Mouse (Mus musculus) CH12.LX (cell line): Measurements from ENCODE around the gene Itpk1. TPM values are rescaled to one million over a fixed set of nuclear protein-coding genes. Genes with fewer than 3 reads are reported as not detected.

ENCODE experiments used
- DNase-seq: peaks from one replicate; pipeline ENCODE4 v3.0.0-alpha.2; 2013; ENCODE audit errors: extremely low read depth
- H3K27ac ChIP-seq: 2 replicates; pipeline ENCODE4 v1.5.1; 2012; ENCODE audit warnings: low read depth, mild to moderate bottlenecking, control low read depth, moderate library complexity; ENCODE audit not compliant: insufficient read depth
- H3K27me3 ChIP-seq: replicated peaks from 2 replicates; pipeline ENCODE3; 2012; ENCODE audit warnings: inconsistent platforms
- H3K36me3 ChIP-seq, 2 experiments: replicated peaks in 1 of 2; 2 replicates each; pipeline versions ENCODE3 to v1.6.1; 2012; ENCODE audit warnings: inconsistent platforms in 1 of 2, low read length in 1 of 2, mild to moderate bottlenecking in 1 of 2, mixed read lengths in 1 of 2, moderate library complexity in 1 of 2; ENCODE audit not compliant: control insufficient read depth in 1 of 2, insufficient read depth in 1 of 2
- H3K4me1 ChIP-seq, 2 experiments: 2 replicates each; pipeline ENCODE4 v1.6.1; 2012; ENCODE audit warnings: inconsistent platforms in 1 of 2, moderate library complexity in 1 of 2; ENCODE audit not compliant: insufficient read depth in 2 of 2, control insufficient read depth in 1 of 2
- H3K4me2 ChIP-seq: 2 replicates; pipeline ENCODE4 v1.6.1; 2012; ENCODE audit warnings: low read depth, mild to moderate bottlenecking, control low read depth; ENCODE audit not compliant: poor library complexity, insufficient read depth, severe bottlenecking
- H3K4me3 ChIP-seq, 3 experiments: fragments of 150-350 bp in 1 of 3; sonication (generic) in 1 of 3; replicated peaks in 1 of 3; 2 replicates each; pipeline versions ENCODE3 to v1.5.1; 2011 to 2012; ENCODE audit warnings: low read depth in 2 of 3, low read length in 2 of 3, mild to moderate bottlenecking in 2 of 3, moderate library complexity in 2 of 3, control low read depth in 1 of 3, improper control_type of control experiment in 1 of 3, inconsistent platforms in 1 of 3, mixed read lengths in 1 of 3; ENCODE audit not compliant: poor library complexity in 1 of 3
- H3K79me2 ChIP-seq: replicated peaks from 2 replicates; pipeline ENCODE4 v1.6.1; 2012; ENCODE audit warnings: mild to moderate bottlenecking, moderate library complexity; ENCODE audit not compliant: control insufficient read depth, poor library complexity, insufficient read depth, severe bottlenecking; ENCODE audit errors: extremely low read depth
- H3K9ac ChIP-seq: 2 replicates; pipeline ENCODE4 v1.6.1; 2012; ENCODE audit warnings: low read depth, mild to moderate bottlenecking, control low read depth, moderate library complexity; ENCODE audit not compliant: insufficient read depth
- H3K9me3 ChIP-seq: replicated peaks from 2 replicates; pipeline ENCODE3; 2012; ENCODE audit warnings: low read length, inconsistent platforms, mixed read lengths
- BHLHE40 ChIP-seq: IDR thresholded peaks from 2 replicates; pipeline ENCODE4 v1.6.1; 2011; ENCODE audit warnings: mild to moderate bottlenecking, low read depth, low read length, improper control_type of control experiment
- CHD2 ChIP-seq: IDR thresholded peaks from 2 replicates; pipeline ENCODE4 v1.6.1; 2011; ENCODE audit warnings: low read length, improper control_type of control experiment
- E2F4 ChIP-seq: IDR thresholded peaks from 2 replicates; pipeline ENCODE4 v1.6.1; 2011; ENCODE audit warnings: low read depth, low read length, improper control_type of control experiment; ENCODE audit not compliant: insufficient replicate concordance
- ELF1 ChIP-seq: IDR thresholded peaks from 2 replicates; pipeline ENCODE4 v1.6.1; 2014; ENCODE audit warnings: low read depth, mild to moderate bottlenecking, inconsistent platforms, low read length, improper control_type of control experiment
- ETS1 ChIP-seq: conservative IDR thresholded peaks from 2 replicates; pipeline ENCODE4 v1.6.1; 2012; ENCODE audit warnings: low read depth, mild to moderate bottlenecking, inconsistent platforms, low read length, improper control_type of control experiment, moderate library complexity
- JUN ChIP-seq: IDR thresholded peaks from 2 replicates; pipeline ENCODE4 v1.6.1; 2011; ENCODE audit warnings: low read depth, mild to moderate bottlenecking, low read length, improper control_type of control experiment, moderate library complexity; ENCODE audit not compliant: insufficient read depth
- MAX ChIP-seq: IDR thresholded peaks from 2 replicates; pipeline ENCODE4 v1.6.1; 2011; ENCODE audit warnings: low read length, improper control_type of control experiment
- MAZ ChIP-seq: IDR thresholded peaks from 2 replicates; pipeline ENCODE4 v1.6.1; 2012; ENCODE audit warnings: low read depth, mild to moderate bottlenecking, inconsistent platforms, low read length, improper control_type of control experiment, moderate library complexity
- MXI1 ChIP-seq: IDR thresholded peaks from 2 replicates; pipeline ENCODE4 v1.6.1; 2011; ENCODE audit warnings: mild to moderate bottlenecking, low read depth, low read length, improper control_type of control experiment
- PAX5 ChIP-seq: IDR thresholded peaks from 2 replicates; pipeline ENCODE4 v1.6.1; 2012; ENCODE audit warnings: low read length, inconsistent platforms, mixed read lengths
- RAD21 ChIP-seq: IDR thresholded peaks from 2 replicates; pipeline ENCODE4 v1.6.1; 2011; ENCODE audit warnings: low read depth, mild to moderate bottlenecking, low read length, improper control_type of control experiment, moderate library complexity
- RCOR1 ChIP-seq: conservative IDR thresholded peaks from 2 replicates; pipeline ENCODE4 v1.6.1; 2012; ENCODE audit warnings: low read depth, mild to moderate bottlenecking, inconsistent platforms, low read length, improper control_type of control experiment
- SMC3 ChIP-seq: IDR thresholded peaks from 2 replicates; pipeline ENCODE4 v1.6.1; 2011; ENCODE audit warnings: low read depth, low read length, improper control_type of control experiment
- TCF12 ChIP-seq: IDR thresholded peaks from 2 replicates; pipeline ENCODE4 v1.6.1; 2014; ENCODE audit warnings: low read depth, mild to moderate bottlenecking, inconsistent platforms, low read length, improper control_type of control experiment
- UBTF ChIP-seq: IDR thresholded peaks from 2 replicates; pipeline ENCODE4 v1.6.1; 2012; ENCODE audit warnings: low read depth, mild to moderate bottlenecking, inconsistent platforms, low read length, improper control_type of control experiment, moderate library complexity
- USF1 ChIP-seq: IDR thresholded peaks from 2 replicates; pipeline ENCODE4 v1.6.1; 2014; ENCODE audit warnings: low read depth, mild to moderate bottlenecking, inconsistent platforms, low read length, improper control_type of control experiment
- ZC3H11A ChIP-seq: IDR thresholded peaks from 2 replicates; pipeline ENCODE4 v1.6.1; 2012; ENCODE audit warnings: low read depth, mild to moderate bottlenecking, inconsistent platforms, low read length, improper control_type of control experiment
- dilution Hi-C: fragments of 300-500 bp; cut with MboI; formaldehyde crosslinking; loops from 2 replicates; pipeline ENCODE4 v1.14.3; 2020; ENCODE audit warnings: low sequenced_read_pairs; ENCODE audit not compliant: extremely low pct_unique_long_range_greater_than_20kb, extremely low pct_ligation_motif_present
- in situ Hi-C: fragments of 300-500 bp; cut with MboI; formaldehyde crosslinking; loops from 3 replicates; pipeline ENCODE4 v1.14.3; 2019; ENCODE audit warnings: low sequenced_read_pairs, low pct_ligation_motif_present, low pct_unique_long_range_greater_than_20kb, mixed read lengths
- polyA plus RNA-seq: library from polyadenylated mRNA; unstranded; fragments of >175 nt; gene quantifications from 2 replicates; pipeline ENCODE4 v1.2.1, GENCODE M21; 2012; ENCODE audit warnings: low read depth; ENCODE audit not compliant: insufficient read length
- total RNA-seq, 2 experiments: library from RNA; depleted of rRNA; stranded (reverse); fragments of 300-350 nt in 1 of 2; fragments of >200 nt in 1 of 2; gene quantifications; 2 replicates each; pipeline ENCODE4 v1.2.3; 2012 to 2014

Itpk1 gene
- total and polyA plus RNA-seq, 3 experiments = 14.0 to 25.1 (median 19.2) TPM

DNA sequence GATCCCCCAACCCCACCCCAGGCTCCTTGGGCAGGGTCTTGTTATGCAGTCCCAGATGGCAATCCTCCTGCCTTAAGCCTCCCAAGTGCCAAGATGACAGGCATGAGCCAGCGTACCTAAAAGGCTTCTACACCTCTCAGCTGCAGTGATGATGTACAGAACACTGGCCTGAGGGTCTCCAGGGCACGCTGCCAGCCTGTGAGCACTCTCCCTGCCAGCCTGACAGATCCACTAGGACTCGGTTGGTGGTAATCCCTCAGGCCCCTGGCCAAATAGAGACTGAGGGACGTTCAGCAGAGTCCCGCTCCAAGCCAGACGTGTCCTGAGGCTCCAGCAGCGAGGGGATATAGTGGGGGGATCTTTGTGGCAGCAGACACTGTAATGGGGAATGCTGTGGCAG is 131.7 kb downstream of the Itpk1 start:
- dilution Hi-C loops = no loop called here
- in situ Hi-C loops = loop anchor here (5.0 kb wide), 1 partner anchor 46 kb away; no protein-coding TSS in a partner anchor
- Histone ChIP-seq H3K9ac (no peak overlapping the region), H3K27ac (no peak overlapping the region), H3K36me3 (peaks cover 63 to 96% of the 10 kb centered on the region in 2 experiments), H3K9me3 (no peaks in the 10 kb centered on the region), H3K27me3 (no peaks in the 10 kb centered on the region), H3K4me1 (peaks cover 3 to 52% of the 10 kb centered on the region in 2 experiments; a peak in 3 of 4 replicates), H3K79me2 (no peaks in the 10 kb centered on the region), H3K4me3 (no peak overlapping the region), H3K4me2 (no peak overlapping the region)
- no peak for DNase-seq
- TF ChIP-seq USF1 (no peak), JUN (no peak), UBTF (no peak), SMC3 (no peak), TCF12 (no peak), MAX (no peak), MAZ (no peak), RCOR1 (no peak), CHD2 (no peak), E2F4 (no peak), ZC3H11A (no peak), RAD21 (no peak), MXI1 (no peak), ETS1 (no peak)

DNA sequence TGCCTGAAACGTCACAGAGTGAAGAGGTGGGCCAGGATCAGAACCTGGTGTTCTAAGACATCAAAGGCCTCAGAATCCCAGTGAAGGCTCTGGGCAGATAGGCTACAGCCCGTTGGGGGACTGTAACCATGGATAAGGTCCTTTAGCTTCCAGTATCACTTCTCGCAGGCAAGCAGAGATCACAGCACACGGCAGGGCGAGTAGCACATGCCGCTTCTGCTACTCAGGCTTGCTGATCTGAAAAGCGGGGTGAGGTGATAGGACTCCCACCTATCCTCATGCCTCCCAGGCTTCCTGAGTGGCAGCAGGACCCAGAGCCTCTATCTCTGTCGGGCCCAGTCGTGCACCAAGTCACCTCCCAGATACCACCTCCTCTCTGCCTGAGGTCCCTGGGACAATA is 133.1 kb downstream of the Itpk1 start:
- Histone ChIP-seq H3K27ac (no peak overlapping the region), H3K9me3 (no peaks in the 10 kb centered on the region), H3K4me3 (no peak overlapping the region), H3K27me3 (no peaks in the 10 kb centered on the region), H3K9ac (no peak overlapping the region), H3K36me3 (peaks cover 51 to 85% of the 10 kb centered on the region in 2 experiments), H3K4me1 (peaks cover 5 to 64% of the 10 kb centered on the region in 2 experiments; a peak in 3 of 4 replicates), H3K4me2 (no peak overlapping the region), H3K79me2 (no peaks in the 10 kb centered on the region)
- in situ Hi-C loops (loop anchor here (5.0 kb wide), 1 partner anchor 44 kb away; no protein-coding TSS in a partner anchor), dilution Hi-C loops (no loop called here)
- TF ChIP-seq SMC3 = no peak
- TF ChIP-seq PAX5 = no peak
- no peak for TF ChIP-seq UBTF
- no peak for TF ChIP-seq CHD2
- TF ChIP-seq ELF1 = no peak
- no peak for TF ChIP-seq BHLHE40
- DNase-seq = no peak
